Mouse (Mus musculus) right cerebral cortex, postnatal 14 days (tissue): ENCODE measurements around the gene Celf1.
"Not testable (repeated sequence)": the region's sequence is repeated elsewhere in the genome, so short reads cannot be mapped to it uniquely, and the experiment has no call there.

Source experiments
- DNase-seq: peaks from one replicate; pipeline ENCODE4 v3.0.0; 2022

The Celf1 gene

DNA sequence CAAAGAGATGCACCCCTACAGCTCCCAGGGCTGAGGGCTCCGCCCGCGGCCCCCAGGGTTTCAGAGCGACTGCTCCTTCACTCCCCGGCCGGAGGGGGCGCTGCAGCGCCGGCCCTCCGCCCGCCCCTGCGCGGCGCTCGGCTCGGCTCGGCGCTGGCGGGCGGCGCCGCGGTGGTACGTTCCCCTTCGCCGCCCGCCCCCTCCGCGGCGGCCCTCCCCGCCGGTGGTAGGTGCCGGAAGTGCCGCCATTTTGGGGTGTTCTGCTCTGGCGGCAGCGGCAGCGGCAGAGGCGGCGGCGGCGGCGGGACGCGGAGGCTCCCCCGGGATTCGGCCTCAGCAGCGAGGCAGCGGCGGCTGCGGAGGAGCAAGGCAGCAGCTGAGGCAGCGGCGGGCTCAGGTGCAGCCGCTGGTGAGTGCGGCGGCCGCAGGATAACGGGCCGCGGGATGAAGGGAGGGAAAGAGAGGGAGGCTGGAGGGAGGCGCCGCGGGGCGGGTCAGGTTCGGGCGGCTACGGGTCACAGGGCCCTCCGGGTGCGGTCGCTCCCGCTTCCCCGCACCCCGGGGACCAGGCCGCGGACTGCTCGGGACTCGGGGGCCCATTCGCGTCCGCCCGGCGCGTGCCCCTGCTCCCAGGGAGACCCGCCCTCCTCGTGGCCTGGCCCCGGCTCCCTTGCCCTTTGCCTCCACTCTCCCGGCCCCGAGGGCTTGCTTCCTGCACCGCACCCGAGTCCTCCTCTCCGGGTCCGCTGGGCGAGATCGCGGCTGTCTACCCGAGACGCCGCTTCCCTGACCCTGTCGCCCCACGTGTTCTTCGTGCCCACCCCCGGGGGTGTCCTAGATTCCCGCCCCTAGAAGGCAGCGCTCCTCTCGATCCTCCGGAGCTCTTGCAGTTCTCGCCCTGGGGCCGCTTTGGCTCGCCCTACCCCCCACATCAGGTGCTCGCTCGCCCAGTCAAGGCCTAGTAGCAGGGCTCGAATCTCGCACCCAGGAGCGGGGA, at the start of gene Celf1:
Celf1 (plus strand) TSS at position 150 of the 997 bp plus-strand sequence.
- DNase-seq = peak; percentile 83

GRCm38 (mm10) chr2:90893673-90894298, 46.4 kb upstream of the Celf1 start:
- no peak for DNase-seq

DNA sequence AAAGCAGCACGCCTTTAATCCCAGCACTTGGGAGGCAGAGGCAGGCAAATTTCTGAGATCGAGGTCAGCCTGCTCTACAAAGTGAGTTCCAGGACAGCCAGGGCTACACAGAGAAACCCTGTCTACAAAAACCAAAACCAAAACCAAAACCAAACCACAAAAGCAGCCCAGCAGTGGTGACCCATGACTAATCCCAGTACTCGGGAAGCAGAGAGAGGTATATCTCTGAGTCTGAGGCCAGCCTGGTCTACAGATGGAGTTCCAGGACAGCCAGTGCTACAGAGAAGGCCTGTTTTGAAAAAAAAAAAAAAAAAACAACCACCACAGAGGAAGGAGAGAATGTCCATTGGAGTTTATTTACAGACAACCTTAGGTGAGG, 45.9 kb upstream of the Celf1 start:
- not testable (repeated sequence) for DNase-seq

GRCm38 (mm10) chr2:90903398-90903797, 36.8 kb upstream of the Celf1 start:
- no peak for DNase-seq

DNA sequence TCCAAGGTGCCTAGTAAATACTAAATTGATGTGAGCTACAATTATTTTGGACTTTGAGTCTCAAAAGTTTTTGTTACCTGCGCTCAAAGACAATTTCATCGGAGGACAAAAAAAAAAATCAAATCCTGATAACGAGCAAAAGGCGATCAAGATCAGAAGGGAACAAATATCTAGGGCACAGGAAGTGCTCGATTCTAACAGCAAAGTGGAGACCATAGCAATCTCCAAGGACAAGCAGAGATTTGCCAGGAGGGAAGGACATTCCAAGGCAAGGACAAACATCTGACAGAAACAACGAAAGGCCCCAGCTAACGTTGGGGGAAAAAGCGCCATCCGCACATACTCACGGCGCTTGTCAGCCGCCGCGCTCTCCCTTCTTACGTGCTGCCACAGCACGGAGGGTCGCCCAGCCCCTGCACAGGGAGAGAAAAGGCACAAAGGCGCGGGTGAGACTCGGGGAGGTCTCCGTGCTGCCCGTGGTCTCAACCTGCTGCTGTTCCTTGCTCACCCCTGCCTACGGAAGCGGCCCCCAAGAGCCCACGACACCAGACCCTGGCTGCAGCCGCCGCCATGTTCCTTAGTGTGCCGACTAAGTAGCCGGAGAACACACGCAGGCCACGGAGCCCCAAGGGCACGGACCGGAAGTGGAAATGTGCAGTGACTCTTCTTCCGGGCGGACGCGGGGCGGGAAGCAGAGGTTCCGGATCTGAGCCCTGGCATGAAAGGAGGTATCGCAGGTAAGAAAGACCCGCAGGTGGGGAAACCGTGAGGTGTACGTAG, 35.9 kb upstream of the Celf1 start, which contains the start of the genes Kbtbd4 and Ndufs3:
Kbtbd4 (plus strand) TSS at position 665 of the 780 bp plus-strand sequence.
Ndufs3 (minus strand) TSS at position 752 of the 780 bp plus-strand sequence.
- peak; percentile 88 for DNase-seq

- DNase-seq = no peak
Measured at GRCm38 (mm10) chr2:90904856-90905224, 35.3 kb upstream of the Celf1 start.

- no peak for DNase-seq
Measured at GRCm38 (mm10) chr2:90906721-90907120, 33.5 kb upstream of the Celf1 start.

DNA sequence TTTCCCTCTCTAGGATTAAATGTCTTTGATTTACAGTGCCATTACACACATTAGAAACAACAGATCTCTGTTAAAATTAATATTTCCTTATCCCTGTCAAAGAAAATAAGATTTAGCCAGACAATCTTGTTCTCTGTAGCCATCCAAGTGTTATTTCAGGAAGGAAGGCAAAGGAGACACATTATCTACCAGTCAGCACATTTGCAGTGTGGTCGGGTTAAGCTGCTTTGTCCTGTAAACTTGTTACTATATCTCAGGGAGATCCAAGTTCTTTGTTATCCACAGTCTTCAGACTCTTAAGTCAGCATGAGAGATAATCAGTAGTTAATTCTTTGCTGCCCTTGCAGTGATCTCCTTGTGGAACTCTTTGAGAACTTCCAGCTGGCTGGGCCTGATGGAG, 29.3 kb upstream of the Celf1 start:
- DNase-seq = no peak

DNA sequence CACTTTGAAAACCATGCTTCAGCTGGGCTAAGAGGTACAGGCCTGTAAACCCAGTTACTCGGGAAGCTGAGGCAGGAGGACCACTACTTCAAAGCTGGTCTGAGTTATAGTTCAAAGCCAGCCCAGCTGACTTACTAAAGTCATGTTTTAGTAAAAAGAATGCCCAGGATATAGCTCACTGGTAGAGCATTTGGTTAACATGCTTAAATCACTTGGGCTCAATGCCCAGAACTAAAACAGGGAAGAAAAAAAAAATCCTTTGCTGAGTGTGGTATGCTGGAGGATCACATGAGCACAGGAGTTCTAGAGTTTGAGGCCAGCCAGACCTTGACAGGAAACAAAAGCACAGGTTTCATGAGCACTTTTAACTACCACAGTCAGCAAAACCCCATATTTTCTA, 28.5 kb upstream of the Celf1 start:
- DNase-seq = no peak

GRCm38 (mm10) chr2:90913671-90914070, 26.5 kb upstream of the Celf1 start:
- no peak for DNase-seq

GRCm38 (mm10) chr2:90915516-90915915, 24.7 kb upstream of the Celf1 start:
- DNase-seq = no peak

GRCm38 (mm10) chr2:90916560-90917232, 23.5 kb upstream of the Celf1 start:
- DNase-seq = no peak

- DNase-seq = peak; percentile 70
Measured at GRCm38 (mm10) chr2:90917233-90917998, 22.8 kb upstream of the Celf1 start.

- DNase-seq = no peak
Measured at GRCm38 (mm10) chr2:90917999-90918698, 22.0 kb upstream of the Celf1 start.

DNA sequence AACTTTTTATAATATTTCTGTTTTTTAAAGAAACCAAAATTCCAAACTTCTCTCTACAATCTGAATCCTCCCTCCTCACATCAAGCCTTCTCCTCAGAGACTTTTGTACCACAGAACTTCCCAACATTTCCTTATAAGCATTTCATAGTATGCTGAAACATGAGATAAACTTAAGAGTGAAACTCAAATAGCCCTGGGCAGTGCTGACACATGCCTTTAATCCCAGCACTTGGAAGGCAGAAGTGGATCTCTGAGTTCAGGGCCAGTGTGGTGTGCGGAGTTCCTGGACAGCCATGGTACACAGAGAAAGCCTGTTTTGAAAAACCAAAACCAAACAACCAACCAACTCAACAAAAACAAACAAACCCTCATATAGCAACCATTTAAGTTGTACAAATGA, 19.0 kb upstream of the Celf1 start:
- no peak for DNase-seq

GRCm38 (mm10) chr2:90922636-90923035, 17.5 kb upstream of the Celf1 start:
- DNase-seq = no peak

- DNase-seq = no peak
Measured at GRCm38 (mm10) chr2:90928566-90928965, 11.6 kb upstream of the Celf1 start.

- no peak for DNase-seq
Measured at GRCm38 (mm10) chr2:90931829-90932228, 8.4 kb upstream of the Celf1 start.

GRCm38 (mm10) chr2:90932273-90932672, 7.9 kb upstream of the Celf1 start:
- no peak for DNase-seq

DNA sequence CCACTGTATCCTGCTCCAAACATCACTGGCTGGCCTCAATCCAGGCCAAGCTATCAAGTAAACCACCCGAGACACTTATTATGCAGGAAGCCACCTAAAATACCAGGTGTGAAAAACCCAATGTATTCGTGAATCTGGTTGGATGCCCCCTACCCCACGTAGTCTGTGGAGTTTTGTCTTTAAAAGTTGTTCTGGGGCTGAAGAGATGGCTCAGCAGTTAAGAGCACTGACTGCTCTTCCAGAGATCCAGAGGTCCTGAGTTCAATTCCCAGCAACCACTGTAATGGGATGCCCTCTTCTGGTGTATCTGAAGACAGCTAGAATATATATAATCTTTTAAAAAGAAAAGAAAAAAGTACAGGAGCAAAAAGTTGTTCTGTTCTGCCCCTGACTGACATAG, 1.8 kb upstream of the Celf1 start:
- DNase-seq = no peak

- no peak for DNase-seq
Measured at GRCm38 (mm10) chr2:90939750-90940149, 432 bp upstream of the Celf1 start.
